ENCODE assay signal across 7 mouse cellular contexts in the genomic region with DNA sequence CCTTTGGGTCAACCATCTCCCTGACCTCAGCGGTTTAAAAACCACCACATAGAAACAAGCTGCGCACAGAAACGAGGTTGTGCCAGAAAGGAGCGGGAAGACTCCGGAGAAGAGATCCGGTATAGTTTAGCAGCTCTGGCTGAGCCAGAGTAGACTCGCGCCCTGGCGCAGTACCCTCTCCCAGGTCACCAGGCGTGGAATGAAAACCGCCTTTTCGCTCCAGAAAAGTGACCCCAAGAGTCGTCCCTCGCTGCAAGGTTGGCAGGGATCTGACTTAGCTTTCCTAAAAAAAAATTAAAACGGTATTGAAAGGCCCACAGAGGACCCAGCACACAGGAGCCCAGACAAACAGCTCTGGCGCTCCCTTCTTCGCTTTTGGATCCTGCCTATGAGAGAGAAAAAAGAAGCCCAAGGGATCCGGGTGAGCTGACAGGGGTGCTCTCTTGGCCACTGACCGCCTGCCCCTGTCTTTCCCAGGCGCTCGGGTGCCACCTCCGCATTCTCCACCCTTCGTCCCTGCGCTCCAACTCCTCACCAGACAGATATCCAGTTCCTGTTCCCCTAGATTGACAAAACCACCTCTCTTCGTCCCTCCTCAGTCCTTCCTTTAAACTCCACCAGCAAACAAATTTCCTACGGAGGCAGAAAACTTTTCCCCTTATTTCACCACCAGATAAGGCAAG. TPM values are rescaled to one million over a fixed set of nuclear protein-coding genes. Genes with fewer than 3 reads are reported as not detected.
DNase-seq lines count a peak whose midpoint lies in the region; ATAC-seq and TF ChIP-seq lines count a peak whose summit lies in the region.

No protein-coding gene starts in this region.

- H3K4me3 ChIP-seq in embryonic facial prominence, embryonic 12.5 days = peak overlapping the region; percentile 48
- peak overlapping the region; percentile 50 for H3K4me3 ChIP-seq in hindbrain, embryonic 12.5 days
- H3K4me3 ChIP-seq in limb, embryonic 15.5 days = peak overlapping the region; percentile 49
- H3K4me3 ChIP-seq in olfactory bulb, adult 2 months (ENCODE audit: insufficient read depth, low read depth, low read length) = peak overlapping the region; percentile 61

- no peaks in the 10 kb centered on the region for H3K36me3 ChIP-seq in embryonic facial prominence, embryonic 12.5 days
- no peaks in the 10 kb centered on the region for H3K36me3 ChIP-seq in hindbrain, embryonic 12.5 days
- no peaks in the 10 kb centered on the region for H3K36me3 ChIP-seq in limb, embryonic 15.5 days

- TF ChIP-seq CTCF in olfactory bulb, adult 2 months (IDR thresholded peaks at IDR 0.05; ENCODE audit: insufficient read depth, low read depth, low read length) = no peak

- no peak overlapping the region for H3K27ac ChIP-seq in embryonic facial prominence, embryonic 12.5 days
- H3K27ac ChIP-seq in hindbrain, embryonic 12.5 days = no peak overlapping the region
- H3K27ac ChIP-seq in limb, embryonic 15.5 days = no peak overlapping the region
- H3K27ac ChIP-seq in olfactory bulb, adult 2 months (ENCODE audit: insufficient read depth, low read depth, low read length) = 0 out of 2 replicates have a peak overlapping the region, but pooled peaks have one; percentile 30

- peak overlapping the region; percentile 96 for H3K4me2 ChIP-seq in embryonic facial prominence, embryonic 12.5 days (replicated peaks)
- peak overlapping the region; percentile 80 for H3K4me2 ChIP-seq in hindbrain, embryonic 12.5 days (replicated peaks)
- H3K4me2 ChIP-seq in limb, embryonic 15.5 days = peak overlapping the region; percentile 96

- 3% methylated on average over 26 of the region's 26 CpGs for WGBS in embryonic facial prominence, embryonic 12.5 days
- WGBS in hindbrain, embryonic 12.5 days = under 1% methylated on average over 26 of the region's 26 CpGs
- 2% methylated on average over 26 of the region's 26 CpGs for whole genome bisulfite sequencing in limb, embryonic 15.5 days
- WGBS in olfactory bulb, adult 2 months = 2% methylated on average over 26 of the region's 26 CpGs

- peak; percentile 9 to 10 for DNase-seq in lung, adult 18-20 months
- DNase-seq in lung, postnatal 10 days = no peak

- no peak for TF ChIP-seq POLR2A in olfactory bulb, adult 2 months (IDR thresholded peaks at IDR 0.05; ENCODE audit: insufficient read depth, low read depth, low read length)

- ATAC-seq in embryonic facial prominence, embryonic 12.5 days (ENCODE audit: insufficient number of reproducible peaks, insufficient read depth, low FRiP score, low TSS enrichment) = no peak
- peak; percentile 33; the same call in 1 of the 2 replicates for ATAC-seq in hindbrain, embryonic 12.5 days (ENCODE audit: low FRiP score)
- no peak for ATAC-seq in limb, embryonic 15.5 days (ENCODE audit: insufficient number of reproducible peaks, low FRiP score, low TSS enrichment, low read depth)
- no peak for ATAC-seq in erythroblast, adult 5-6 weeks (replicated peaks; ENCODE audit: low FRiP score, poor library complexity, severe bottlenecking)

- no peaks in the 10 kb centered on the region for H3K9me3 ChIP-seq in embryonic facial prominence, embryonic 12.5 days
- no peaks in the 10 kb centered on the region for H3K9me3 ChIP-seq in hindbrain, embryonic 12.5 days (replicated peaks)
- no peaks in the 10 kb centered on the region for H3K9me3 ChIP-seq in limb, embryonic 15.5 days

- 0 out of 2 replicates have a peak, but pooled peaks cover 11% of the 10 kb centered on the region for H3K4me1 ChIP-seq in embryonic facial prominence, embryonic 12.5 days
- H3K4me1 ChIP-seq in hindbrain, embryonic 12.5 days = peaks cover 14% of the 10 kb centered on the region
- H3K4me1 ChIP-seq in limb, embryonic 15.5 days = peaks cover 19% of the 10 kb centered on the region
- H3K4me1 ChIP-seq in olfactory bulb, adult 2 months (ENCODE audit: control insufficient read depth, insufficient read depth, low read length) = peaks cover 4% of the 10 kb centered on the region

- peak overlapping the region; percentile 44; the same call in 1 of the 2 replicates for H3K9ac ChIP-seq in embryonic facial prominence, embryonic 12.5 days
- peak overlapping the region; percentile 44 for H3K9ac ChIP-seq in hindbrain, embryonic 12.5 days
- H3K9ac ChIP-seq in limb, embryonic 15.5 days = 0 out of 2 replicates have a peak overlapping the region, but pooled peaks have one; percentile 3

- peaks cover 48% of the 10 kb centered on the region for H3K27me3 ChIP-seq in embryonic facial prominence, embryonic 12.5 days
- H3K27me3 ChIP-seq in hindbrain, embryonic 12.5 days = peaks cover 34% of the 10 kb centered on the region
- peaks cover 43% of the 10 kb centered on the region for H3K27me3 ChIP-seq in limb, embryonic 15.5 days

RNA-seq across cellular contexts. Expression of a gene that starts 1.0 kb away (rescaled TPM):
- 1.2 and 1.5 TPM in 2 replicates for polyA plus RNA-seq in embryonic facial prominence, embryonic 12.5 days (2016; fragmentation: Nextera tagmentation; extraction: Ambion mirVana)
- 1.2 and 1.3 TPM in 2 replicates for polyA plus RNA-seq in hindbrain, embryonic 12.5 days (2016; fragmentation: Nextera tagmentation; extraction: Ambion mirVana)
- polyA plus RNA-seq in limb, embryonic 15.5 days (2015; fragmentation: Nextera tagmentation; extraction: Ambion mirVana) = 0.66 and 1.2 TPM in 2 replicates
- not detected in 2 replicates for polyA plus RNA-seq in olfactory bulb, adult 2 months (2012; ENCODE audit: insufficient read depth, insufficient read length, low replicate concordance, missing spikeins)
- not detected in 2 replicates for total RNA-seq in erythroblast, adult 5-6 weeks (2015; ENCODE audit: low replicate concordance)
- total RNA-seq in erythroblast, adult 5-6 weeks (2017; ENCODE audit: low replicate concordance) = 0.98 and 1.9 TPM in 2 replicates
